Mouse (Mus musculus) heart, postnatal 0 days (tissue): ENCODE measurements at regions not wholly inside any gene's neighbourhood (a gene's known extent, or its start where the extent isn't known, plus 50 kb on each side); places are given as distances from the start of the nearest gene placed in this dataset.

Source experiments
- CTCF ChIP-seq: IDR thresholded peaks from 2 replicates; pipeline ENCODE4 v1.5.1; 2016; ENCODE audit warnings: antibody characterized with exemption, control low read depth, low read depth
- EP300 ChIP-seq: IDR thresholded peaks from 2 replicates; pipeline ENCODE4 v1.6.1; 2016; ENCODE audit warnings: antibody characterized with exemption, low read depth

DNA sequence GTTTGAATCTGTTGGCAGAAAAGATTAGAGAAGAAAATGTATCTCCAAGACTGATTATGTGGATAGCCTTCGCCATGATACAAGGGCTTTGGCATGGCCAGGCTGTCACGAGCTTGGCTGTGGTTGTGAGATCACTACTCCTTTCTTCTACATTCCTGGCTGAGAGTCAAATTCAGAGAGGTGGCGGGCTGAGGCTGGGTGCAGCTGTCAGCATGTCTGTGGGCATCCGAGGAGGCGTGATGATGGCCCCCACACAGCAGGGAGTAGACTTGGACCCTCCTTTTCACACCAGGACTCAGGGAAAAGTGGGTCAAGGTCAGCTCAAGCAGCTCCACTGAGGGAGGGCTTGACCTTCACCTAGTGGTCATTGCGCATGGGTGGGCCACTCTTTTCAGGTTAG, 186.3 kb upstream of the Fam241a start:
- TF ChIP-seq CTCF = no peak
- TF ChIP-seq EP300 = no peak
